ENCODE assay signal across 19 mouse cellular contexts in genomic region chr1:119521029-119521428, GRCm38 (mm10). TPM values are rescaled to one million over a fixed set of nuclear protein-coding genes. Genes with fewer than 3 reads are reported as not detected.
DNase-seq lines count a peak whose midpoint lies in the region; ATAC-seq and TF ChIP-seq lines count a peak whose summit lies in the region.
"Had no signal": no experiment of that assay in that cellular context is flagged by ENCODE, and none has a peak within 500 bp of the region (broad histone marks: within the 10 kb centered on the region; RNA-seq: fewer than 3 reads in every experiment).

No protein-coding gene starts in this region.

- peaks cover 15% of the 10 kb centered on the region for H3K4me1 ChIP-seq in hindbrain, embryonic 13.5 days (replicated peaks)
- H3K4me1 ChIP-seq in hindbrain, embryonic 11.5 days (replicated peaks; ENCODE audit: control insufficient read depth, insufficient read depth, low read length), result no peaks in the 10 kb centered on the region; the same call in 1 of the 2 replicates
- peaks cover 16% of the 10 kb centered on the region for H3K4me1 ChIP-seq in midbrain, embryonic 14.5 days (ENCODE audit: control insufficient read depth, insufficient read depth, low read length)
- peaks cover 26% of the 10 kb centered on the region for H3K4me1 ChIP-seq in midbrain, embryonic 13.5 days (replicated peaks)
- H3K4me1 ChIP-seq in lung, embryonic 14.5 days (ENCODE audit: insufficient read depth), result peaks cover 19% of the 10 kb centered on the region; the same call in 1 of the 2 replicates
- H3K4me1 ChIP-seq in forebrain, embryonic 11.5 days (replicated peaks; ENCODE audit: control insufficient read depth, insufficient read depth, low read length), result peaks cover 8% of the 10 kb centered on the region
- H3K4me1 ChIP-seq in heart, embryonic 11.5 days (ENCODE audit: control insufficient read depth, insufficient read depth, low read length), result peaks cover 13% of the 10 kb centered on the region

- no peak overlapping the region for H3K27ac ChIP-seq in hindbrain, embryonic 13.5 days
- no peak overlapping the region for H3K27ac ChIP-seq in hindbrain, embryonic 11.5 days (ENCODE audit: low read depth, low read length)
- 0 out of 2 replicates have a peak overlapping the region, but pooled peaks have one; percentile 20 for H3K27ac ChIP-seq in midbrain, embryonic 14.5 days (replicated peaks; ENCODE audit: low read depth, low read length)
- H3K27ac ChIP-seq in midbrain, embryonic 13.5 days, result no peak overlapping the region
- peak overlapping the region; percentile 80 for H3K27ac ChIP-seq in lung, embryonic 14.5 days (ENCODE audit: low read depth)
- H3K27ac ChIP-seq in forebrain, embryonic 11.5 days (ENCODE audit: low read depth, low read length), result no peak overlapping the region
- H3K27ac ChIP-seq in heart, embryonic 11.5 days (ENCODE audit: low read depth, low read length), result no peak overlapping the region
- H3K27ac ChIP-seq: forebrain, embryonic 12.5 days; gastrocnemius, adult 2 months; hindbrain, embryonic 10.5 days had no signal

- DNase-seq in hindbrain, embryonic 11.5 days (ENCODE audit: low spot score), result no peak
- peak; percentile 45 for DNase-seq in midbrain, embryonic 14.5 days
- peak; percentile 94 for DNase-seq in lung, embryonic 14.5 days
- DNase-seq in lung, postnatal 25 days (ENCODE audit: low spot score), result peak; percentile 69
- no peak for DNase-seq in forebrain, embryonic 11.5 days (ENCODE audit: low spot score)
- DNase-seq: adrenal gland, adult 2 months; cerebellum, adult 11-12 months; cerebellum, postnatal 14 days; gastrocnemius, adult 2 months; heart, postnatal 10 days; kidney, postnatal 14 days had no signal

- H3K4me2 ChIP-seq in hindbrain, embryonic 13.5 days, result no peak overlapping the region
- no peak overlapping the region for H3K4me2 ChIP-seq in hindbrain, embryonic 11.5 days (replicated peaks; ENCODE audit: low read depth, low read length)
- no peak overlapping the region for H3K4me2 ChIP-seq in midbrain, embryonic 14.5 days (ENCODE audit: low read length)
- no peak overlapping the region for H3K4me2 ChIP-seq in midbrain, embryonic 13.5 days (replicated peaks)
- no peak overlapping the region for H3K4me2 ChIP-seq in lung, embryonic 14.5 days
- H3K4me2 ChIP-seq in forebrain, embryonic 11.5 days (ENCODE audit: low read depth, low read length, severe bottlenecking), result no peak overlapping the region
- H3K4me2 ChIP-seq in heart, embryonic 11.5 days, result no peak overlapping the region
- H3K4me2 ChIP-seq: forebrain, embryonic 12.5 days; liver, embryonic 11.5 days had no signal

- 0 out of 2 replicates have a peak overlapping the region, but pooled peaks have one; percentile 6 for H3K9ac ChIP-seq in hindbrain, embryonic 13.5 days
- H3K9ac ChIP-seq in hindbrain, embryonic 11.5 days (ENCODE audit: low read depth, low read length), result no peak overlapping the region
- H3K9ac ChIP-seq in midbrain, embryonic 14.5 days (replicated peaks; ENCODE audit: low read length), result no peak overlapping the region
- H3K9ac ChIP-seq in midbrain, embryonic 13.5 days (replicated peaks), result no peak overlapping the region
- no peak overlapping the region for H3K9ac ChIP-seq in lung, embryonic 14.5 days
- no peak overlapping the region for H3K9ac ChIP-seq in forebrain, embryonic 11.5 days (ENCODE audit: low read length)
- H3K9ac ChIP-seq in heart, embryonic 11.5 days (ENCODE audit: low read depth, low read length), result no peak overlapping the region
- H3K9ac ChIP-seq: forebrain, embryonic 12.5 days had no signal

- TF ChIP-seq CTCF in lung, embryonic 14.5 days (IDR thresholded peaks at IDR 0.05; ENCODE audit: low read depth), result no peak

- 41% methylated on average over 2 of the region's 2 CpGs for WGBS in hindbrain, embryonic 13.5 days
- 60% methylated on average over 2 of the region's 2 CpGs for WGBS in hindbrain, embryonic 11.5 days
- 51% methylated on average over 2 of the region's 2 CpGs for WGBS in midbrain, embryonic 14.5 days
- WGBS in midbrain, embryonic 13.5 days, result 47% methylated on average over 2 of the region's 2 CpGs
- 30% methylated on average over 2 of the region's 2 CpGs for WGBS in lung, embryonic 14.5 days
- 73% methylated on average over 2 of the region's 2 CpGs for WGBS in forebrain, embryonic 11.5 days
- 35% methylated on average over 2 of the region's 2 CpGs for WGBS in heart, embryonic 11.5 days (ENCODE audit: insufficient replicate concordance)

- no peaks in the 10 kb centered on the region for H3K27me3 ChIP-seq in hindbrain, embryonic 13.5 days
- H3K27me3 ChIP-seq in hindbrain, embryonic 11.5 days (ENCODE audit: control insufficient read depth, insufficient read depth, low read length), result no peaks in the 10 kb centered on the region
- no peaks in the 10 kb centered on the region for H3K27me3 ChIP-seq in midbrain, embryonic 14.5 days (ENCODE audit: control insufficient read depth, insufficient read depth, low read length)
- H3K27me3 ChIP-seq in midbrain, embryonic 13.5 days, result no peaks in the 10 kb centered on the region
- H3K27me3 ChIP-seq in lung, embryonic 14.5 days (ENCODE audit: insufficient read depth, low read length), result no peaks in the 10 kb centered on the region
- H3K27me3 ChIP-seq in forebrain, embryonic 11.5 days (ENCODE audit: control insufficient read depth, insufficient read depth, low read length), result no peaks in the 10 kb centered on the region
- H3K27me3 ChIP-seq in heart, embryonic 11.5 days (ENCODE audit: control insufficient read depth, insufficient read depth, low read length), result no peaks in the 10 kb centered on the region
- H3K27me3 ChIP-seq: forebrain, embryonic 12.5 days had no signal

- no peak for ATAC-seq in hindbrain, embryonic 13.5 days (ENCODE audit: low FRiP score)
- no peak for ATAC-seq in hindbrain, embryonic 11.5 days (ENCODE audit: low FRiP score)
- ATAC-seq in midbrain, embryonic 14.5 days (ENCODE audit: low FRiP score, low TSS enrichment), result no peak
- ATAC-seq in midbrain, embryonic 13.5 days, result no peak
- ATAC-seq in lung, embryonic 14.5 days (ENCODE audit: insufficient read depth), result peak; percentile 68
- ATAC-seq in forebrain, embryonic 11.5 days (replicated peaks; ENCODE audit: low FRiP score), result no peak
- ATAC-seq in heart, embryonic 11.5 days (replicated peaks; ENCODE audit: insufficient number of reproducible peaks, low FRiP score, low TSS enrichment), result no peak
- ATAC-seq: CD4-positive, CD25-positive, alpha-beta regulatory T cell, adult 4 months; inflammation-experienced regulatory T-cells, adult 6 months had no signal

- no peaks in the 10 kb centered on the region for H3K36me3 ChIP-seq in hindbrain, embryonic 13.5 days
- H3K36me3 ChIP-seq in hindbrain, embryonic 11.5 days (ENCODE audit: control insufficient read depth, insufficient read depth, low read length), result no peaks in the 10 kb centered on the region
- H3K36me3 ChIP-seq in midbrain, embryonic 14.5 days (ENCODE audit: control insufficient read depth, insufficient read depth, low read length), result no peaks in the 10 kb centered on the region
- H3K36me3 ChIP-seq in midbrain, embryonic 13.5 days, result no peaks in the 10 kb centered on the region
- H3K36me3 ChIP-seq in lung, embryonic 14.5 days (ENCODE audit: insufficient read depth), result no peaks in the 10 kb centered on the region
- no peaks in the 10 kb centered on the region for H3K36me3 ChIP-seq in forebrain, embryonic 11.5 days (ENCODE audit: control insufficient read depth, insufficient read depth, low read length)
- no peaks in the 10 kb centered on the region for H3K36me3 ChIP-seq in heart, embryonic 11.5 days (ENCODE audit: control insufficient read depth, insufficient read depth, low read length)
- H3K36me3 ChIP-seq: forebrain, embryonic 12.5 days; hindbrain, embryonic 10.5 days had no signal

- H3K9me3 ChIP-seq in hindbrain, embryonic 13.5 days, result no peaks in the 10 kb centered on the region
- no peaks in the 10 kb centered on the region for H3K9me3 ChIP-seq in hindbrain, embryonic 11.5 days (ENCODE audit: control insufficient read depth, low read length)
- H3K9me3 ChIP-seq in midbrain, embryonic 14.5 days (ENCODE audit: control insufficient read depth, low read length), result no peaks in the 10 kb centered on the region
- no peaks in the 10 kb centered on the region for H3K9me3 ChIP-seq in midbrain, embryonic 13.5 days
- no peaks in the 10 kb centered on the region for H3K9me3 ChIP-seq in lung, embryonic 14.5 days (ENCODE audit: low read depth, low read length)
- H3K9me3 ChIP-seq in forebrain, embryonic 11.5 days (ENCODE audit: control insufficient read depth, low read length), result no peaks in the 10 kb centered on the region
- no peaks in the 10 kb centered on the region for H3K9me3 ChIP-seq in heart, embryonic 11.5 days (replicated peaks; ENCODE audit: control insufficient read depth, low read length)
- H3K9me3 ChIP-seq: forebrain, embryonic 12.5 days; hindbrain, embryonic 10.5 days had no signal

- H3K4me3 ChIP-seq in hindbrain, embryonic 13.5 days, result no peak overlapping the region
- H3K4me3 ChIP-seq in hindbrain, embryonic 11.5 days (ENCODE audit: low read depth, low read length), result no peak overlapping the region
- H3K4me3 ChIP-seq in midbrain, embryonic 14.5 days (replicated peaks; ENCODE audit: low read depth, low read length), result no peak overlapping the region
- H3K4me3 ChIP-seq in midbrain, embryonic 13.5 days (replicated peaks), result no peak overlapping the region
- no peak overlapping the region for H3K4me3 ChIP-seq in lung, embryonic 14.5 days (ENCODE audit: low read depth, low read length)
- no peak overlapping the region for H3K4me3 ChIP-seq in forebrain, embryonic 11.5 days (ENCODE audit: low read depth, low read length)
- no peak overlapping the region for H3K4me3 ChIP-seq in heart, embryonic 11.5 days (ENCODE audit: low read depth, low read length)
- H3K4me3 ChIP-seq: forebrain, embryonic 12.5 days; gastrocnemius, adult 2 months; hindbrain, embryonic 10.5 days had no signal

RNA-seq across cellular contexts. Expression of gene Tmem185b, which starts 4.9 kb away (rescaled TPM):
- polyA plus RNA-seq in hindbrain, embryonic 13.5 days (2015; fragmentation: Nextera tagmentation; extraction: Ambion mirVana), result 19.5 and 20.5 TPM in 2 replicates
- polyA plus RNA-seq in hindbrain, embryonic 11.5 days (2014; fragmentation: Nextera tagmentation; extraction: Ambion mirVana), result 19.7 and 23.3 TPM in 2 replicates
- polyA plus RNA-seq in midbrain, embryonic 14.5 days (2014; fragmentation: Nextera tagmentation; extraction: Ambion mirVana), result 15.7 and 19.8 TPM in 2 replicates
- polyA plus RNA-seq in midbrain, embryonic 13.5 days (2015; fragmentation: Nextera tagmentation; extraction: Ambion mirVana), result 18.6 and 23.0 TPM in 2 replicates
- 32.4 and 33.2 TPM in 2 replicates for polyA plus RNA-seq in lung, embryonic 14.5 days (2014; fragmentation: Nextera tagmentation; extraction: Ambion mirVana)
- 22.5 and 23.4 TPM in 2 replicates for polyA plus RNA-seq in forebrain, embryonic 11.5 days (2014; fragmentation: Nextera tagmentation; extraction: Ambion mirVana)
- 23.1 and 25.8 TPM in 2 replicates for polyA plus RNA-seq in heart, embryonic 11.5 days (2014; fragmentation: Nextera tagmentation; extraction: Ambion mirVana)

RNA-seq across cellular contexts. Expression of gene Ralb, which starts 16.4 kb away (rescaled TPM):
- 67.3 and 69.0 TPM in 2 replicates for polyA plus RNA-seq in hindbrain, embryonic 13.5 days (2015; fragmentation: Nextera tagmentation; extraction: Ambion mirVana)
- polyA plus RNA-seq in hindbrain, embryonic 11.5 days (2014; fragmentation: Nextera tagmentation; extraction: Ambion mirVana), result 70.5 and 75.3 TPM in 2 replicates
- 35.3 and 49.6 TPM in 2 replicates for polyA plus RNA-seq in midbrain, embryonic 14.5 days (2014; fragmentation: Nextera tagmentation; extraction: Ambion mirVana)
- 56.3 and 58.7 TPM in 2 replicates for polyA plus RNA-seq in midbrain, embryonic 13.5 days (2015; fragmentation: Nextera tagmentation; extraction: Ambion mirVana)
- 219 and 221 TPM in 2 replicates for polyA plus RNA-seq in lung, embryonic 14.5 days (2014; fragmentation: Nextera tagmentation; extraction: Ambion mirVana)
- 74.1 and 74.2 TPM in 2 replicates for polyA plus RNA-seq in forebrain, embryonic 11.5 days (2014; fragmentation: Nextera tagmentation; extraction: Ambion mirVana)
- polyA plus RNA-seq in heart, embryonic 11.5 days (2014; fragmentation: Nextera tagmentation; extraction: Ambion mirVana), result 146 and 166 TPM in 2 replicates

Comparison
In these comparisons a context has a peak if more than half of its experiments do, and no peak if none do; other contexts are left out.
1. H3K27ac ChIP-seq: peak in midbrain, embryonic 14.5 days (single experiment) and lung, embryonic 14.5 days (single experiment); none in hindbrain, embryonic 13.5 days (single experiment), hindbrain, embryonic 11.5 days (single experiment), midbrain, embryonic 13.5 days (single experiment), forebrain, embryonic 11.5 days (single experiment) and heart, embryonic 11.5 days (single experiment).
2. DNase-seq: peak in midbrain, embryonic 14.5 days (single experiment), lung, embryonic 14.5 days (single experiment) and lung, postnatal 25 days (single experiment); none in hindbrain, embryonic 11.5 days (single experiment) and forebrain, embryonic 11.5 days (single experiment).